Mouse (Mus musculus) E14TG2a.4 (cell line): ENCODE measurements around the gene Nkain4.

ENCODE experiments used
- CTCF ChIP-seq: conservative IDR thresholded peaks from 2 replicates; pipeline ENCODE4 v1.5.1; 2014; ENCODE audit warnings: low read length
- NANOG ChIP-seq: IDR thresholded peaks from 2 replicates; pipeline ENCODE4 v1.6.1; 2014; ENCODE audit warnings: borderline replicate concordance, low read length, mixed read lengths
- POU5F1 ChIP-seq: IDR thresholded peaks from 2 replicates; pipeline ENCODE4 v1.6.1; 2014; ENCODE audit warnings: low read length, borderline replicate concordance

GRCm38 (mm10) chr2:180952731-180953171, 1.7 kb downstream of the Nkain4 start:
- TF ChIP-seq CTCF (no peak), POU5F1 (no peak), NANOG (no peak)
